Mouse (Mus musculus) lung, postnatal 36 days (tissue): ENCODE data around the gene Grb14.

Experiments used
- DNase-seq: peaks from one replicate; pipeline ENCODE4 v3.0.0; 2022; ENCODE audit warnings: mixed read lengths

Grb14 gene

DNA sequence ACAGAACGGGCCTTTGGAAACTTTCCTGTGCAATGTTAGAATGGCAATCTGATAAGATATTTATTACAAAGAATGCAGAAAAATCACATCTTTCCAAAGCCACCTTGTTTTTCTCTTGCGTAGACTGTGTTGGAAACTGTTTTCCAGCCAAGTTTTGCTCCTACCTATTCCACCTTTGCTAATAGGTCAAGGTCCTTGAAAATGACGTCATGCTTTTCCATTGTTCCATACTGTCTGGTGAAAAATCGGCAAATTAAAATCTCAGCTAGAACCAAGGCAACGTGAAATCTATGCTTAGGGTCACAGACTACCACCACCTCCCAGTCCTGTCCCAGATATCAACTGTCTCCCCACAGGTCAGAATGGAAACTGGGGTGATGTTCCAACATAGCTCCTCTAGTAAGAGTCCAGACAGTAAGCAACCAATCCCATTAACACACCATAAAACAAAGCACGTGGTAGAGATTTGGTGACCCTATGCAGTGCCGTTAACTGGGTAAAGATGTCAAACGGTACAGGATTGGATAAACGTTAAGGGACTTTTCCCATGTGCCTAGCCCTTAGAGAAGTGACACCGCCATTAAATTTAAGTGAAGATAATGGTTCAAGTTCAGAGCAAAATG, 50.9 kb downstream of the Grb14 start:
- DNase-seq, result no peak

- DNase-seq, result no peak
These were observed 51.7 kb downstream of the Grb14 start for GRCm38 (mm10) chr2:64973125-64973524.

- no peak for DNase-seq
These were observed 53.0 kb downstream of the Grb14 start for GRCm38 (mm10) chr2:64971828-64972227.

DNA sequence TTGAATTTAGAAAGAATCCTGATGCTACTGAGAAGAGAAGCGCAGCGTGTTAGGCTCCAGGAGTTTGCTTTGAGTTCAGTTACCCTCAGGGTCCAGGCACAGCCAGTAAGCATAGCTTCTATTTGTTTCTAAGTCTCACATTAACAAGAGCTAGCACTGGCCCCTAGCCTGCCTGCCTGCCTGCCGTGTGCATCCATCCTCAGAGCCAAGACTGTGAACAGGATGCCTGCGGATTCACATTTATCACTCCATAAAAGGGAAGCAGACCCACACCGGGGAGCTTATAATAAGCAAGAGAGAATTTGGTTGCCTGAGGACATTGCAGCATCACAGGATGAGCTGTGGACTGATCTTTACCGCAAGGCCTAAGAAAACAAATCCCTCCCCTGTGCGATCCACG, 53.8 kb downstream of the Grb14 start:
- no peak for DNase-seq

DNA sequence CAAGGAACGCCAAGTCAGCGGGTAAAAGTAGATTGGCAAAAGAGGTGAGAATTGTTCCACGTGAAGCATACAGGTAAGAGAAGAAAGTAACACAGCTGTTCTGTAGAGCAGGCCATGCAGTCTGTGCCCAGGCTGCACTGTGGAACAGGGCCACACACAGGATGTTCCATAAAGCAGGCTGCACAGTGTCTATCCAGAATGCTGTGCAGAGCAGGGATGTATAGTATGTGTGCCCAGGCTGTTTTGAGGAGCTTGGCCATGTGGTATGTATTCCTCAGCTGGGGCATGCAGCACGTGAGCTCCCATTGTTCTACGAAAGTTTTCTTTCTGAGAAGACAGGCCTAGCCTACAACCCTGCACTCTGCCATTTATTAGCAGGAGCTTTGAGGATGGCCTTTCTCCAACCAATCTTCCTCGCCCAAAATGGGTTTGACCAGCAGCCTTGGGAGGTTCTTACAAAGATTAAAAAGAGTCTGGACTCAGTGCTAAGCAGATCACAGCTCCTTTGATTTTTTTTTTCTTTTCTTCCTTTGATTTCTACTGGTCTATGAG, 57.8 kb downstream of the Grb14 start:
- DNase-seq, result no peak

- DNase-seq, result no peak
These were observed 58.5 kb downstream of the Grb14 start for GRCm38 (mm10) chr2:64966323-64966722.

DNA sequence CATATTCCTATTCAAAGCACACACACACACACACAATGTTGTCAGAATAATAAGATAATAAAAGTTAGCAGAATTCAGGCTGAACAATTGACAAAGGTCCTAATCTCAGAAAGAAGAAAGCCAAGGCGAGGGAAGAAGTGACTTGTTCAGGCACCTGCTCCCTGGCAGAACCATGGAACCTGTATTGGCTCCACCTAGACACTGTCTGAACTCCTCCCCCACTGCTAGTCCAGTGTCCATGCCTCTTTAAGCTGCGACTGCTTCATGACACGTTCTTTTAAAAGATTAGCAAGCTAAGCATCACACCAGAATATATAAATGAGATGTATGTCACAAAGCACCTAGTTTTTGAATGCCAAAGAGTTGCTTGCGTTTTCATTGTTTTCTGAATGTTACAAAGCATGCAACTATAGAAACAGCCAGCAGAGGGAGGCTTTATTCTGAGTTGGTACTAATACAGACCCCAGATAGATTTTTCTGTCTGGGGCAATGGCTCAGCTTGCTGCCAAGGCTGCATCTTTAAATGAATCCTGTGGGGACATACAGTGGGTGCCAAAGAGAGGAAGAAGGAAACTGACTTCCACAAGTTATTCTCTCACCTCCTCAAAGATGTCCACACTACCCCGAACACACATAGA, 59.4 kb downstream of the Grb14 start:
- peak; percentile 75 for DNase-seq

GRCm38 (mm10) chr2:64962196-64962595, 62.6 kb downstream of the Grb14 start:
- no peak for DNase-seq

DNA sequence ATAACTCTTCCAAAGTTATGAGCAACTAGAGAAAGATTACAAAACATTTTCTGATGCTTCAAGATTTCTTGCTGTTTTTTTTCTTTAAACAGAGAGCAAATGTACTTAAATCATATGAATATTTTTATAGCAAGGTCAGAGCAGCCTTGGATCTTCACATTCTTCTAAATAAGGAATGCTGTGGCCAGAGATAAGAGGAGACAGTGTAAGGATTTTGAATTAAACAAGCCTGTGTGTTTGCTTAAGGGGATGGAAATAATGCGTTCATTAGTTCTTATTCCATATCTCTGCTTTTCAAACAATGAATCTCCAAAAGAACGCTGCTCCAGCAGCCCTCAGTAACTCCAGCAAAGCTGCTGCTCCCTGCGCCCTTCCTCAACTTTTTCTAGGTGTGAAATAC, 63.4 kb downstream of the Grb14 start:
- no peak for DNase-seq

GRCm38 (mm10) chr2:64959657-64960056, 65.1 kb downstream of the Grb14 start:
- DNase-seq, result peak; percentile 48

- DNase-seq, result no peak
These were observed 69.3 kb downstream of the Grb14 start for GRCm38 (mm10) chr2:64955441-64955840.

- no peak for DNase-seq
These were observed 75.6 kb downstream of the Grb14 start for GRCm38 (mm10) chr2:64949210-64949609.

DNA sequence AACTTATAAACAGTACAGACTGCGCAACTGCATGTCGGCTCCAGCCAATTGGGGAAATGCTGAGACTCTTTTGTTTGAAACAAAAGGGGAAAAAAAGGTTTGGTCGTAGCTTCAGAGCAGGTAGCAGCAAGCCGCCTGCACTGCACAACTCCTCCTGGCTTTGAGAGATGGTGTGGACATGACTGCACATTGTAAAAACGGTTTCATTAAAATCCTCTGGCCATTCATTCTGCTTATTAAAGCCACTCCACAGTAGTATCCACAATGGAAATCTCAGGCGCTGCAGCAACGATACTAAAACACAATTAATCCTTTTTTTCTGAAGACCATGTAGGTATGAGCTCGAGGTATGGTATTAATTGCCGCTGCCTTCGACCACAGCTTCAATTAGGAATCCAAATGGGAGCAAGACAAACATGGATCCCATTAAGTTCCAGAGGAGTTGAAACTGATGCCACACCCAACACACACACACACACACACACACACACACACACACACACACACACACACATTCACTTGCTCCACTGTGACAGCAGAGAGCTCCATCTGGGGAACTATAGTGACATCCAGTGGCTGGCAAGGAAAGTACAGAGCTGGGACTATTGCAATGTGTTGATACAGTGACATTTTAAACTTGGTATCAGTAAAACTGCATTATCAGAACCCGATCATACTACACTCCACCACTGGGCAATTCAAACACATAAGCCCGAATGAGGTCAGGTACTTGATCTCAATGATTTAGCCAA, 76.2 kb downstream of the Grb14 start:
- DNase-seq, result peak; percentile 39

DNA sequence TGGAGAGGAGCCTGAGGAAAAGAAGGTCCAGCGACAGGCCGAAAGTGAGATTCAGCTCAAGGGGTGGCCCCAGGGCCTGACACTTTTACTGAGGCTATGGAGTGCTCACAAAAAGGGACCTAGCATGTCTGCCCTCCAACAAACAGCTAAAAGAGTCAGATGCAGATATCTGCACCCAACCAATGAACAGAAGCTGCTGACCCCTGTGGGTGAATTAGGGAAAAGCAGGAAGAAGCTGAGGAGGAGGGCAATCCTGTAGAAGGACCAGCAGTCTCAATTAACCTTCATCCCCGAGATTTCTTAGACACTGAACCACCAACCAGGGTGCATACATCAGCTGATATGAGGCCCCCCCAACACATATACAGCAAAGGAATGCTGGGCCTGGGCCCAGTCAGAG, 77.3 kb downstream of the Grb14 start:
- DNase-seq, result no peak

GRCm38 (mm10) chr2:64920879-64921278, 103.9 kb downstream of the Grb14 start:
- no peak for DNase-seq

GRCm38 (mm10) chr2:64915448-64915847, 109.3 kb downstream of the Grb14 start:
- DNase-seq, result no peak

DNA sequence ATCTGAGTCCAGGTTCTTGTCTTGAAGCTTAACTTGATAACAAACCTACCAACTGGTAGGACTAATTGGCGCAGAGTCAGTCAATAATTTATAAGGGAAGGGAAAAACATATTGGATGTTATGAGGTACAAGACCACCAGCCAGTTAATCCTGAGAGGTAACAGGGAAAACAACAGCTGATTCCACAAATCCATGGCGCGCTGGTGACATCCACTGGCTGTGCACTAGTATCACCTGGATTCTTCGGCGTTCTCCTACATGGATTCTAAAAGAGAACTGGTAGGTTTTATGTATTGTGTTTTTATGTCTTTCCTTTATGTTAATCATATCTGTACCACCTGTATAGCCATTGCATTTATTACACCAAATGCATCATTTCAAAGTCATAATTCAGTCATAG, 119.9 kb downstream of the Grb14 start:
- DNase-seq, result no peak

DNA sequence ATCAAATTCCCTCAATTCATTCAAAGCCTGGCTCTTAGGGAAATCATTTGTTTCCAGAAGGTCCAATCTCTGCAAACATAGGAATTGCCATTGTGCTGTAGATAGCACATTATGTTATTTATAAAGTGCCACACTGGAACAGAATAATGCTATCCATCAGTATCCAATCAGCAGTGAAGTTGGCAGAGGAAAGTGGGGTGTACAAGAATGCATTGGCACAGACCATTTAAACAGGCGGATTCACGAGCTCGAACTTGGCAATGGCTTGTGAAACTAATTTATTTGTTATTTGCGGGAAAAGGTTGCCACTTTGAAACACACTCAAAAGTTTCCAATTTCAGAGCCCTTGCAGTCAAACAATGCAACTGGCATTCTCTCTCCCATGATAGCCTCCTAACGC, 126.9 kb downstream of the Grb14 start:
- DNase-seq, result no peak

DNA sequence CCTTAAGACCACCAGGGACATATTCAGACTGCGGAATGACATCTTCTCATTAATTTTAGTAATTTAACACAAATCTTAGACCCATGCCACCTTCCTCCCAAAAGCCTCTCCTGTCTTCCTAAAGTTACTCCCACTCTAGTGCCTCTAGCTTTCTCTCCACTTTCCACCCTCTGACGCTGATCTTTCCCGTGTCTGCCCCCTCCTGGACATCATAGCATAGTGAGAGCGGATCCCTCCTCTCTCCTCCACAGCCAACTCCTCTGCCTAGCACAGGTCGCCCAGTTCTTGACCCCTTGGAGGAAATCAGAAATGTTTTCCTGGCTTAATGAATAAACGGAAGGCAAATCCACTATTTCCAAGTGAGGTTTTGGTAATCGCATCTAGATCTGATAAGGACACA, 131.6 kb downstream of the Grb14 start:
- DNase-seq, result no peak

DNA sequence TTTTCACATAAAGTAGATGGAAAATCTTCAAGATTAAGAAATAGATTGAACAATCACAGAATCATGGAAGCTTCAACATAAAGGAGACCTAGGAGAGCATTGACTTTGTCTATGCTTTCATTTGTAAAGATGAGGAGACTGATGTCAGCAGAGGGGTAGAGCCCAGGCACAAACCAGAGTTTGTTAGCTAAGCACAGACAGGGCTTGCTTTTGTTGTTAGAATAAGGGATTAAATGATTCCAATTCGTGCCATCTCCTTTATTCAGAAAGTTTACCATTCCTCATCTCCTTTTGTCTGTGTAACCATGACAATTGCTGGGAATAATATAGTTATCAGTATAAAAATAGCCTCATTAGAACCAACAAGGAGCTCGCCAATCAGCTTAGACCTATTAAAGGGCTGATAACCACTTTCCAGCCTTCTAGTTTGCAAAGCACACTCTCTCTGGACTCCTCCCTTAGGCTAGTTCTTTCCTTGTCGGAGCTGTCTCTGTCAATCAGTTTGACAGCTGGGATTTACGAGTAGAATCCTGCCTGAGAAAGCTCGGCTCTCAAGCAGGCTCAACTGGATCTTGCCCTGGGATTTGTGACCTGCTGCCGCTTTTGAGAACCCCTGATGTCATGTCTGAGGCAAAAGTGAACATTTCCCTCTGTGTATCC, 137.6 kb downstream of the Grb14 start:
- DNase-seq, result no peak

GRCm38 (mm10) chr2:64885696-64886095, 139.1 kb downstream of the Grb14 start:
- no peak for DNase-seq

DNA sequence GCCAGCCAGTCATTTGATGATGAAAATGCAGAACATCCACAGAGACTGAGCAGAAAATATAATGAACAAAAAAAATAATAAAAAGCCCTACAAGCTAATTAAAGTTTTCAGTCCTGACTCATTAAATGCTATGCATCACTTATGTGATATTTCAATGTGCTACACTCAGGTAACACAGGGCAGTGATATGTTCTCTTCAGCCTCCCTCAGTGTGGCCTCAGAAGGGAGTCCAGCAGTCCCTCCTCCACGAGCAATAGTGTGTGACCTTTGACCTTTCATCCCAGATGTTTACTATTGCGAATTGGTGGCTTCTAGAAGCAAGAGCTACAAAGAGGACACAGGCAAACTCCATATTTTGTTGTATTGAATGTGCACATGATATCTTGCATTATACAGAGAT, 146.5 kb downstream of the Grb14 start:
- DNase-seq, result no peak
